Mouse (Mus musculus) bone marrow macrophage, adult 2 months (primary cell): Measurements from ENCODE around the gene Car11. TPM values are rescaled to one million over a fixed set of nuclear protein-coding genes. Genes with fewer than 3 reads are reported as not detected.
"Not testable (repeated sequence)": the region's sequence is repeated elsewhere in the genome, so short reads cannot be mapped to it uniquely, and the experiment has no call there.

Experiments
- H3K27ac ChIP-seq: 2 replicates; pipeline ENCODE4 v1.5.1; 2012; ENCODE audit warnings: low read depth, low read length; ENCODE audit not compliant: insufficient read depth
- H3K4me1 ChIP-seq: 2 replicates; pipeline ENCODE4 v1.6.1; 2012; ENCODE audit warnings: low read length; ENCODE audit not compliant: control insufficient read depth, insufficient read depth
- H3K4me3 ChIP-seq: 2 replicates; pipeline ENCODE4 v1.5.1; 2012; ENCODE audit warnings: mild to moderate bottlenecking, low read length, moderate library complexity; ENCODE audit not compliant: insufficient read depth
- CTCF ChIP-seq: IDR thresholded peaks from 2 replicates; pipeline ENCODE4 v1.5.1; 2012; ENCODE audit warnings: low read depth, mild to moderate bottlenecking, low read length, moderate library complexity
- POLR2A ChIP-seq: IDR thresholded peaks from 2 replicates; pipeline ENCODE4 v1.6.1; 2012; ENCODE audit warnings: mild to moderate bottlenecking, low read depth, low read length, borderline replicate concordance
- polyA plus RNA-seq: library from polyadenylated mRNA; stranded (reverse); fragments of >200 nt; gene quantifications from 2 replicates; pipeline ENCODE4 v1.2.4, GENCODE M21; 2012; ENCODE audit not compliant: missing spikeins, insufficient read depth, insufficient read length

Car11 gene
- 1.3 and 1.9 TPM in 2 replicates for polyA plus RNA-seq

- Histone ChIP-seq H3K4me3 (peak within 1 kb of the TSS; percentile 35), H3K4me1 (peaks cover 4% of the 10 kb centered on the region), H3K27ac (no peak within 1 kb of the TSS)
- no peak for TF ChIP-seq CTCF
- no peak for TF ChIP-seq POLR2A
These were observed at the start of gene Car11 for GRCm38 (mm10) chr7:45699523-45700141. Gene Car11, plus strand, starts transcription at chr7:45699843.

GRCm38 (mm10) chr7:45650484-45650883 lies 49.2 kb upstream of the Car11 start:
- H3K4me1 ChIP-seq, H3K27ac ChIP-seq, H3K4me3 ChIP-seq: not testable (repeated sequence)

- TF ChIP-seq CTCF (no peak), POLR2A (no peak)
- Histone ChIP-seq H3K4me3 (no peak overlapping the region), H3K27ac (no peak overlapping the region), H3K4me1 (no peaks in the 10 kb centered on the region)
These were observed 45.1 kb upstream of the Car11 start for GRCm38 (mm10) chr7:45654424-45655047.

- no peak overlapping the region for H3K27ac ChIP-seq
- TF ChIP-seq CTCF = no peak
- no peak for TF ChIP-seq POLR2A
- peaks cover 10% of the 10 kb centered on the region for H3K4me1 ChIP-seq
- no peak overlapping the region for H3K4me3 ChIP-seq
These were observed 38.7 kb upstream of the Car11 start for GRCm38 (mm10) chr7:45660746-45661478.

GRCm38 (mm10) chr7:45661702-45662101 lies 37.9 kb upstream of the Car11 start:
- H3K4me3 ChIP-seq, H3K27ac ChIP-seq: not testable (repeated sequence)
- H3K4me1 ChIP-seq = peaks cover 10% of the 10 kb centered on the region

GRCm38 (mm10) chr7:45665303-45666138 lies 34.1 kb upstream of the Car11 start:
- Histone ChIP-seq H3K27ac (no peak overlapping the region), H3K4me3 (no peak overlapping the region), H3K4me1 (peaks cover 7% of the 10 kb centered on the region)
- TF ChIP-seq CTCF (no peak), POLR2A (no peak)

- TF ChIP-seq POLR2A (no peak), CTCF (no peak)
- no peak within 1 kb of the TSS for H3K4me3 ChIP-seq
These were observed 33.5 kb upstream of the Car11 start, which contains the start of gene Fut2 for GRCm38 (mm10) chr7:45666161-45666560. Gene Fut2, minus strand, starts transcription at chr7:45666394.

GRCm38 (mm10) chr7:45667761-45668160 lies 31.9 kb upstream of the Car11 start:
- Histone ChIP-seq H3K27ac (no peak overlapping the region), H3K4me1 (no peaks in the 10 kb centered on the region), H3K4me3 (no peak overlapping the region)
- TF ChIP-seq POLR2A (no peak), CTCF (no peak)

More at GRCm38 (mm10) chr7:45666161-45666560, 33.5 kb upstream of the Car11 start, which contains the start of gene Fut2:
- Histone ChIP-seq H3K4me1 (peaks cover 1% of the 10 kb centered on the region), H3K27ac (no peak within 1 kb of the TSS)

GRCm38 (mm10) chr7:45668921-45669320 lies 30.7 kb upstream of the Car11 start:
- no peak overlapping the region for H3K4me3 ChIP-seq
- TF ChIP-seq POLR2A (no peak), CTCF (no peak)
- no peak overlapping the region for H3K27ac ChIP-seq
- H3K4me1 ChIP-seq = no peaks in the 10 kb centered on the region
